Mouse (Mus musculus): ENCODE data around the gene Gm5155.
"Not testable (repeated sequence)": the region's sequence is repeated elsewhere in the genome, so short reads cannot be mapped to it uniquely, and the experiment has no call there.

Gm5155 gene

DNA sequence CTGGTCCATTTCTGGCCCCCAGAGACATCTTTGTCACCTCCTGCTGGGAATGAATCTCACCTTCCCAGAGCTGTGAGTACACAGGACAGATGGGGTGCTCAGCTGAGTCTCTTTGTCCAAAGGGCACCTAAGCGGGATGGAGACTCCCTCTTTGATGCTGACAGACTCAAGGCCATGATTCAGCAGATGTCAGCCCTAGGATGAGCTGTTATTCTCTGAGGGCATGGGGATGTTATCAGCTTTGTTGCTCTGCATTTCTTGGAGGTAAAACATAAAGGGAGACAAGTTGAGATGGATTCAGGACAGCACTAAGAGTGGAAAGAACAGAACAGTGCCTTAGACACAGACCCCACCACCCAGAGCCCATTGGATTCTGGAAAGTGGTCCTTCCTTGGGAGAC lies at the start of gene Gm5155:
TSS of gene Gm5155 (plus strand) at position 301 of the 400 bp plus-strand sequence.
- ATAC-seq (ENCODE audit: low TSS enrichment) = no peak

DNA sequence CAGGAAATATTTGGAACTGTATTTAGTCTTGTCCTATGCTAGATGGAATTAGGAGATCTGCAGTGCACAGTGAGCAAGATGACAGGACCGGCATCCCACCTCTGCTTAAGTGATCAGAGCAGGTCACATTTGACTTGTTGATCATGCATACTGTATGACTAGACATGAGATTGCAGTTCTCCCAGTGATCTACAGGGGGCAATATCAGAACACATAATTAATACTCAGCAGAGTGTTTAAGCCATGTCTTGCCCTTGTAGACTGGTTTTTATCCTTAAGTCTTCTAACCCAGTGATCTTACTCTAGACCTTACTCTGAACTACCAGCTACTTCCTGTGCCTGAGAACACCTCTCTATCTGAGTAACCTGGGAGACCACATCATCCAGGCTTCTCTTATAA lies 791 bp upstream of the Gm5155 start:
- no peak for ATAC-seq (ENCODE audit: low TSS enrichment)

DNA sequence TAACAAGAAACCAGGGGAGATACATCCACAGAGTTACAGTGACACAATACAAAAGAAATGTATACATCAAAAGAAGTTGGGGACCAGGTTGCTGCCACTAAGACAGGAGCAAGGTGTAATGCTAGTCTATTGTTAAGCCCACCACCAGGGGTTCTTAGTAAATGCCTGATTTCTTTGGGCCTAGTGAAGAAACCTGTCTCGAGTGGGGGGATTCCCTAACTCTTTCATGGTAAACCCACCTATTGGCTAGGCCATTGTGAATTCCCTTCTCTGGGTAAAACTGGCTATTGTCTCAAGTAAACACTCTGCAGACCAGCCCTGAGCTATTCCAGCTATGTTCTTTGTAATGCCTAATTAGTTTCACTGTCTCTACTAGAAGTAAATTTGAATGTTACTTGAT lies 23.8 kb downstream of the Gm5155 start:
- ATAC-seq (ENCODE audit: low TSS enrichment) = not testable (repeated sequence)

DNA sequence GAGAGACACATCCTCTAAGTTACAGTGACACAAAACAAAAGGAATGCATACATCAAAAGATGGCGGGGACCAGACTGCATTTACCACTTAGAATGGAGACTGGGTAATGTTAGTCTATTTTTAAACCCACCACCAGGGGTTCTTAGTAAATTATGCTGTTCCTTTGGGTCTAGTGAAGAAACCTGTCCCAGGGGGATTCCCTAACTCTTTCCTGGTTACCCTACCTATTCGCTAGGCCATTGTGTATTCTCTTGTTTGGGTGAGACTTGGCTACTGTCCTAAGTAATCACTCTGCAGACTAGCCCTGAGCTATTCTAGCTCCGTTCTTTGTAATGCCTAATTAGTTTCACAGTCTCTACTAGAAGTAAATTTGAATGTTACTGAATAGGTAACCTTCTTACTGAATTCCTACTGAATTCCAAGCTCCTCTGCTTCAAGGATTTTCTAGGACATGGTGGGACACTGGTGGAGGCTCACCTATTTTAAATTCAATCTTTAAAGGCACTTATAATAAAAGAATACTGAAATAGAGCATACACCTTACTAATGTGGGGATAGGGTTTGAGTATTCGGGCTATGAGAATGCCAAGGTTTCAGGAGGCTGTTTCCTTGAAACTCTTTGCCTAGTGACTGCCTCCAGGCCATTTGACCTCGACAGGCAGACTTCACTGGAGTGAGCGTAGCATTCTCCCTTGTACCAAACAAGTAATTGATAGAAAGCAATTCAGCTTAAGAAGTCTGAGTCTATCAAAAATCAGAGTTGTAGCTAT lies 31.8 kb downstream of the Gm5155 start:
- ATAC-seq (ENCODE audit: low TSS enrichment) = no peak

Measured in frontal cortex, adult (tissue).